In the genomic region with DNA sequence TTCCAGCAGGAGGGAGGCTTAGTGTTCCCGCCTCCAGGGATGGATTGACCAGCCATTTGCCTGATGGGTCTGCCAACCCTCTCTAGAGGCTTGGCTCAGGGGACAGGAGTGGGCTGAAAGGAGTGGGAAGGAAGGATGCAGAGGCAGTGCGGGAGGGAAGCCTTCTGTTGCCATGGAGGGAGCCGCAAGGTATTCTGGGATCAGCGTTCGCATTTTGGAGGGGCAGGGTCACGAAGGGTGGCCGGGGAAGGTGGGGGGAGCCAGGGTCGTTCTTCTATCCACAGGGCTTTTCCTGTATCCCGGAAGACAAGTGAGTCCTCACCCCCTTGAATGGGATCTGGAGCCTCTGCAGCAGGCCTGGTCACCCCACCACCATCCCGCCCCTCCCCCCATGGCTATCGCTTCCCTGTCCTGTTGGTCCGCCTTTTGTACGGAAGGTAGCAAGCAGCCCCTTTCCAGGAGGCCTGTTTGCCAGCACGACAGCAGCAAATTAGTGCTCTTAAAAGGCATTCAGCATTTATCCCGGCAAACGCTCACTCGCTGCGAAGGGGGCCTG, we compare ENCODE assay signal across 9 mouse cellular contexts.
A peak's percentile ranks its signal among the peaks of the same experiment; 100 is the strongest.
DNase-seq lines count a peak whose midpoint lies in the region; ATAC-seq and TF ChIP-seq lines count a peak whose summit lies in the region.
"Had no signal": no experiment of that assay in that cellular context is flagged by ENCODE, and none has a peak within 500 bp of the region (broad histone marks: within the 10 kb centered on the region; RNA-seq: fewer than 3 reads in every experiment).

No protein-coding gene starts in this region.

- no peak overlapping the region for H3K4me3 ChIP-seq in stomach, embryonic 14.5 days (ENCODE audit: low read depth, low read length)
- H3K4me3 ChIP-seq in stomach, postnatal 0 days (ENCODE audit: low read depth, low read length): no peak overlapping the region
- peak overlapping the region; percentile 18 for H3K4me3 ChIP-seq in forebrain, postnatal 0 days (ENCODE audit: low read depth, low read length)
- H3K4me3 ChIP-seq in midbrain, embryonic 10.5 days: peak overlapping the region; percentile 50
- H3K4me3 ChIP-seq: liver, embryonic 15.5 days had no signal

- 19% methylated on average over 18 of the region's 18 CpGs for WGBS in stomach, embryonic 14.5 days
- WGBS in stomach, postnatal 0 days: 19% methylated on average over 18 of the region's 18 CpGs
- 6% methylated on average over 18 of the region's 18 CpGs for WGBS in forebrain, postnatal 0 days
- 18% methylated on average over 17 of the region's 18 CpGs for WGBS in midbrain, embryonic 10.5 days

- no peaks in the 10 kb centered on the region for H3K27me3 ChIP-seq in stomach, embryonic 14.5 days (ENCODE audit: control insufficient read depth, insufficient read depth, low read length)
- no peaks in the 10 kb centered on the region for H3K27me3 ChIP-seq in stomach, postnatal 0 days (ENCODE audit: control insufficient read depth, insufficient read depth, low read length)
- no peaks in the 10 kb centered on the region for H3K27me3 ChIP-seq in forebrain, postnatal 0 days (ENCODE audit: insufficient read depth, low read length)
- H3K27me3 ChIP-seq in midbrain, embryonic 10.5 days (ENCODE audit: low read depth, poor library complexity, severe bottlenecking): peaks cover 65% of the 10 kb centered on the region

- TF ChIP-seq CTCF in stomach, postnatal 0 days (IDR thresholded peaks at IDR 0.05; ENCODE audit: low read depth): no peak
- no peak for TF ChIP-seq CTCF in forebrain, postnatal 0 days (IDR thresholded peaks at IDR 0.05; ENCODE audit: low read depth)

- H3K4me1 ChIP-seq in stomach, embryonic 14.5 days (ENCODE audit: control insufficient read depth, insufficient read depth, low read length): 0 out of 2 replicates have a peak, but pooled peaks cover 3% of the 10 kb centered on the region
- no peaks in the 10 kb centered on the region for H3K4me1 ChIP-seq in stomach, postnatal 0 days (replicated peaks; ENCODE audit: control insufficient read depth, insufficient read depth)
- H3K4me1 ChIP-seq in forebrain, postnatal 0 days (ENCODE audit: insufficient read depth): peaks cover 30% of the 10 kb centered on the region
- H3K4me1 ChIP-seq in midbrain, embryonic 10.5 days: peaks cover 41% of the 10 kb centered on the region
- H3K4me1 ChIP-seq: liver, embryonic 15.5 days had no signal

- no peaks in the 10 kb centered on the region for H3K9me3 ChIP-seq in stomach, embryonic 14.5 days (ENCODE audit: control insufficient read depth, low read depth, low read length)
- H3K9me3 ChIP-seq in stomach, postnatal 0 days (ENCODE audit: control insufficient read depth, low read length): no peaks in the 10 kb centered on the region
- H3K9me3 ChIP-seq in forebrain, postnatal 0 days (ENCODE audit: low read length): no peaks in the 10 kb centered on the region
- H3K9me3 ChIP-seq in midbrain, embryonic 10.5 days (replicated peaks): no peaks in the 10 kb centered on the region
- H3K9me3 ChIP-seq: liver, embryonic 15.5 days had no signal

- H3K4me2 ChIP-seq in stomach, embryonic 14.5 days (replicated peaks; ENCODE audit: low read depth, low read length): peak overlapping the region; percentile 32
- H3K4me2 ChIP-seq in stomach, postnatal 0 days (replicated peaks; ENCODE audit: low read depth): no peak overlapping the region
- peak overlapping the region; percentile 45 for H3K4me2 ChIP-seq in forebrain, postnatal 0 days (ENCODE audit: low read depth)
- H3K4me2 ChIP-seq: liver, embryonic 15.5 days had no signal

- ATAC-seq in stomach, embryonic 14.5 days (ENCODE audit: insufficient number of reproducible peaks, insufficient read depth, low FRiP score, low read depth): no peak
- ATAC-seq in stomach, postnatal 0 days (ENCODE audit: low FRiP score, low TSS enrichment): no peak
- ATAC-seq in forebrain, postnatal 0 days: peak; percentile 87

- no peak for DNase-seq in stomach, postnatal 0 days (ENCODE audit: low spot score)
- DNase-seq in forebrain, postnatal 0 days: peak; percentile 67
- DNase-seq in midbrain, embryonic 10.5 days (ENCODE audit: low spot score): peak; percentile 56
- DNase-seq in adrenal gland, postnatal 14 days: no peak
- no peak for DNase-seq in Muller cell, postnatal 12 days (ENCODE audit: inconsistent ontology term)
- no peak for DNase-seq in thymus, postnatal 0 days (ENCODE audit: low spot score)
- DNase-seq: gastrocnemius, postnatal 25 days had no signal

- no peaks in the 10 kb centered on the region for H3K36me3 ChIP-seq in stomach, embryonic 14.5 days (ENCODE audit: control insufficient read depth, insufficient read depth, low read length)
- H3K36me3 ChIP-seq in stomach, postnatal 0 days (ENCODE audit: control insufficient read depth, insufficient read depth, low read length): no peaks in the 10 kb centered on the region
- no peaks in the 10 kb centered on the region for H3K36me3 ChIP-seq in forebrain, postnatal 0 days (ENCODE audit: insufficient read depth)
- H3K36me3 ChIP-seq in midbrain, embryonic 10.5 days: no peaks in the 10 kb centered on the region
- H3K36me3 ChIP-seq: liver, embryonic 15.5 days had no signal

- no peak overlapping the region for H3K9ac ChIP-seq in stomach, embryonic 14.5 days (replicated peaks; ENCODE audit: low read depth, low read length)
- H3K9ac ChIP-seq in stomach, postnatal 0 days (ENCODE audit: low read length): no peak overlapping the region
- H3K9ac ChIP-seq in forebrain, postnatal 0 days: peak overlapping the region; percentile 40
- H3K9ac ChIP-seq: liver, embryonic 15.5 days had no signal

- H3K27ac ChIP-seq in stomach, embryonic 14.5 days (ENCODE audit: low read length): no peak overlapping the region
- no peak overlapping the region for H3K27ac ChIP-seq in stomach, postnatal 0 days (replicated peaks)
- peak overlapping the region; percentile 45; the same call in 1 of the 2 replicates for H3K27ac ChIP-seq in forebrain, postnatal 0 days (ENCODE audit: low read depth, low read length)
- peak overlapping the region; percentile 83 for H3K27ac ChIP-seq in midbrain, embryonic 10.5 days (replicated peaks)
- H3K27ac ChIP-seq: liver, embryonic 15.5 days had no signal

- no peak for TF ChIP-seq EP300 in stomach, postnatal 0 days (optimal IDR thresholded peaks at IDR 0.05)

Comparison
In these comparisons a context has a peak if more than half of its experiments do, and no peak if none do; other contexts are left out.
1. H3K27ac ChIP-seq: peak in forebrain, postnatal 0 days (single experiment) and midbrain, embryonic 10.5 days (single experiment); none in stomach, embryonic 14.5 days (single experiment) and stomach, postnatal 0 days (single experiment).
2. H3K4me3 ChIP-seq: peak in forebrain, postnatal 0 days (single experiment) and midbrain, embryonic 10.5 days (single experiment); none in stomach, embryonic 14.5 days (single experiment) and stomach, postnatal 0 days (single experiment).
3. DNase-seq: peak in forebrain, postnatal 0 days (single experiment) and midbrain, embryonic 10.5 days (single experiment); none in stomach, postnatal 0 days (single experiment), adrenal gland, postnatal 14 days (single experiment), Muller cell, postnatal 12 days (single experiment) and thymus, postnatal 0 days (single experiment).